Mouse (Mus musculus) limb, embryonic 10.5 days (tissue): ENCODE measurements around the gene Ifnz. TPM values are rescaled to one million over a fixed set of nuclear protein-coding genes. Genes with fewer than 3 reads are reported as not detected.
"Not testable (repeated sequence)": the region's sequence is repeated elsewhere in the genome, so short reads cannot be mapped to it uniquely, and the experiment has no call there.

Source experiments
- DNase-seq: peaks from one replicate; pipeline ENCODE4 v3.0.0-alpha.2; 2017; ENCODE audit warnings: low spot score
- H3K27ac ChIP-seq: fragments of 300-500 bp; sonication (generic); 2 replicates; pipeline ENCODE4 v1.5.1; 2016; ENCODE audit warnings: mild to moderate bottlenecking
- H3K27me3 ChIP-seq: fragments of 300-500 bp; sonication (generic); 2 replicates; pipeline ENCODE4 v1.6.1; 2016; ENCODE audit warnings: low read depth, mild to moderate bottlenecking; ENCODE audit not compliant: poor library complexity, severe bottlenecking
- H3K36me3 ChIP-seq: fragments of 300-500 bp; sonication (generic); 2 replicates; pipeline ENCODE4 v1.6.1; 2016; ENCODE audit warnings: mild to moderate bottlenecking, moderate library complexity
- H3K4me1 ChIP-seq: fragments of 300-500 bp; sonication (generic); 2 replicates; pipeline ENCODE4 v1.6.1; 2016
- H3K4me3 ChIP-seq: fragments of 300-500 bp; sonication (generic); 2 replicates; pipeline ENCODE4 v1.5.1; 2016; ENCODE audit warnings: mild to moderate bottlenecking, moderate library complexity
- H3K9me3 ChIP-seq: fragments of 300-500 bp; sonication (generic); replicated peaks from 2 replicates; pipeline ENCODE4 v1.6.1; 2016; ENCODE audit warnings: mild to moderate bottlenecking
- WGBS: fragments of 180-500 bp; shearing (Covaris S2); methylation state at CpG from one replicate; pipeline ENCODE4 v1.1.7; 2016; 5-methylcytosine and 5-hydroxymethylcytosine counted together
- polyA plus RNA-seq: library from polyadenylated mRNA; unstranded; fragments of >200 nt; fragmentation: Nextera tagmentation; extraction: Ambion mirVana; gene quantifications from 2 replicates; pipeline ENCODE4 v1.2.1, GENCODE M21; 2016

Gene Ifnz
- 0.16 and 0.39 TPM in 2 replicates for polyA plus RNA-seq

DNA sequence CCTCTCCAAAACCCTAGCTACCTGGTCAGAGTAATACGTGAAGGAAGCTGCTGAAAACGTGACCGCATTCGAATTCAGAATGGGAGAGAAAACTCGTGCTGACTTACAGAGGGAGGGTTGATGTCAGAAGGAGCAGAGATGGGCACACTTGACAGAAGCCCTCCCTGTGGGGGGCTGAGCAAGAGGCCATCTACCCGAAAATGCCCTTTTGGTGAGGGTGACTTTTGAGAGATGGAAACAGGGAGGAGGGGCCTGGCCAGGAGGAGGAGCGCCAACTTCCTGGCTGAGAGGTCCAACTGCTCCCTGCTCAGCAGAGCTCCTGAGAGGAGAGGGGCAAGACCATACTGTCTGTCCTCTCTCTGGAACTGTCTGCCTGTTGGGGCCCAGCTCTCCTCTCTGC lies at the start of gene Ifnz:
TSS of gene Ifnz (plus strand) at position 301 of the 400 bp plus-strand sequence.
- H3K4me3 ChIP-seq: peak within 1 kb of the TSS; percentile 31; the same call in 1 of the 2 replicates
- not testable (repeated sequence) for H3K9me3 ChIP-seq, DNase-seq, H3K36me3 ChIP-seq, H3K27me3 ChIP-seq, H3K27ac ChIP-seq, H3K4me1 ChIP-seq
- WGBS: 18% methylated on average over 4 of the region's 7 CpGs

DNA sequence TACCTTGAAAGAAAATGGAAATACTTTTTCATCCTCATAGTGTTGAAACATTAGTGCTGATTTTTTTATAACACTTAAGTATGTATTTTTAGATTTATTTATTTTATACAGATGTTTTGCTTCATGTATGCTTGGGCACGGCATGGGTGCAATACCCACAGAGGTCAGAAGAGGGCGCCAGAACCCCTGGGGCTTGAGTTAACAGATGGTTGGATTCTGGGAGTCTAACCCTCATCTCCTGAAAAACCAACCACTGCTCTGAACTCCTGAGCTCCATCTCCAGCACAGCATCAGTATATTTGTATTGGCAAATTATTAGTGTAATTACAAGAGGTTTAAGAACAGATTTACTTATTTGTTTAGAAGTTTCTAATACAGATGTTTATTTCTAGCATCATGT lies 43.5 kb upstream of the Ifnz start:
- Histone ChIP-seq H3K36me3 (no peaks in the 10 kb centered on the region), H3K4me1 (0 out of 2 replicates have a peak, but pooled peaks cover 3% of the 10 kb centered on the region), H3K27me3 (no peaks in the 10 kb centered on the region), H3K4me3 (no peak overlapping the region), H3K9me3 (no peaks in the 10 kb centered on the region), H3K27ac (no peak overlapping the region)
- 1% methylated on average over 2 of the region's 2 CpGs for WGBS
- DNase-seq: peak; percentile 88

DNA sequence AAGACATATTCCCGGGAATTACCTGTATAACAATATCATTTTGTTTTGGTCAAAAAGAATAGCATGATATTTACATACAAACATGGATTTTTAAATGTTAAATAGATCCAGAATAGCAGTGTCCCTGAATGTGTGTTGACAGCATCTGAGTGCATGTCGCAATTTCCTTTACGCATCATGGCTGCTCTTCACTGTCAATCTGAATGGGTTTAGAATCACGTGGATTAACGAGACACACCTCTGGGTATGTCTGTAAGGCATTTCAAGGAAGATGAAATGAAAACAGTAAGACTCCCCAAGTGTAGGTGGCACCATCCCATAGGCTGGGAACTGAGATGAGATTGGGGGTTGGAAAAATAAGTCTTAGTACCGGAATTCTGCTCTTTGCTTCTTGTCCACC lies 42.9 kb upstream of the Ifnz start:
- DNase-seq: no peak
- Histone ChIP-seq H3K4me3 (no peak overlapping the region), H3K4me1 (0 out of 2 replicates have a peak, but pooled peaks cover 3% of the 10 kb centered on the region), H3K27ac (no peak overlapping the region), H3K36me3 (no peaks in the 10 kb centered on the region), H3K27me3 (no peaks in the 10 kb centered on the region), H3K9me3 (no peaks in the 10 kb centered on the region)
- WGBS: 93% methylated on average over 6 of the region's 6 CpGs

DNA sequence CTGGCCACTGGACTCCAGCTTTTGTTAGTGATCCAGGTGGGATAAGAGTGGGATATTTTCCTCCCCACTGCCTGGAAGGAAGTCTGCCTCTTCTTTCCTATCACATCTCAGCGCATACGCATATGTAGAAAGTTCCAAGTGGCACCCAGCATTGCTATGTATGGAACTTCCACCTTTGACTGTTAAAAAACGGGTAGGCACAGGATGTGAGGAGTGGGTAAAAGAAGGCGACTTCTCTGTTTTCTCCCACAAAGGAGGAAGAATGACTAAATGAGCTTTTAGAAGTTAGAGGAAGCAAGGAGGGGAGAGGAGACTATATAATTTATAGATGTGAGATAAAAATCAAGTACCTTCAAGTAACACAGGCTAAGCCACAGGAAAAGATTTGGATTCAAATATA lies 40.5 kb upstream of the Ifnz start:
- Histone ChIP-seq H3K36me3 (no peaks in the 10 kb centered on the region), H3K4me3 (no peak overlapping the region), H3K27ac (no peak overlapping the region), H3K9me3 (no peaks in the 10 kb centered on the region), H3K4me1 (peaks cover 15% of the 10 kb centered on the region), H3K27me3 (no peaks in the 10 kb centered on the region)
- 90% methylated on average over 4 of the region's 4 CpGs for WGBS
- no peak for DNase-seq

DNA sequence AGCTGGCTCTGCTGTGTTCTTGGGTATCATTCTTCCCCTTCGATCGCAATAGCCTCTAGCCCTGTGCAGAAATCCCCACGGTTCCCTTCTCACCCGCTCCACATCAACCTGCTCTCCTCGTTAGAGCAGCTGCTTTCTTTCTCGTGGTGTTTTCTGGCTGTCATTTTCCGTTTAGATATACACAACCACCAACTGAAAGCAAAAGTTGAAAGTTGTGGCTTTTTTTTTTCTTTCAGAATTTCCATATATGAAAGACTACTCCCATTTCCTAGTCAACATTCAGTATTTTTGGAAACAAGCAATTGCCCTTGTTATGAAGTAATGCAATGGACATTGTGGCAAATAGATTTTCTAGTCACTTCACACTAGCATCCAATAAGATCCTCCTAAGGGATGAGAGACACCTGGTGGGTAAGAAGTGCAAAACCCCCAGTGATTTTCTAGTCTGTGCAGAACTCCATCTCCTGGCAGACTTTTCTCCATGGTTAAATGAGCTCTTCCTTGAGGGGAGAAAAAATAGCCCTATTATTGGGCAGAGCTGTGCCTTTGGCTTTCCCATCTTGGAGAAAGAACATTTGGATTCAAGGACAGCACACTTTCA lies 39.1 kb upstream of the Ifnz start:
- no peak overlapping the region for H3K4me3 ChIP-seq
- H3K27me3 ChIP-seq: no peaks in the 10 kb centered on the region
- no peaks in the 10 kb centered on the region for H3K9me3 ChIP-seq
- DNase-seq: no peak
- H3K27ac ChIP-seq: no peak overlapping the region
- H3K36me3 ChIP-seq: no peaks in the 10 kb centered on the region
- WGBS: 87% methylated on average over 7 of the region's 7 CpGs
- H3K4me1 ChIP-seq: peaks cover 22% of the 10 kb centered on the region

DNA sequence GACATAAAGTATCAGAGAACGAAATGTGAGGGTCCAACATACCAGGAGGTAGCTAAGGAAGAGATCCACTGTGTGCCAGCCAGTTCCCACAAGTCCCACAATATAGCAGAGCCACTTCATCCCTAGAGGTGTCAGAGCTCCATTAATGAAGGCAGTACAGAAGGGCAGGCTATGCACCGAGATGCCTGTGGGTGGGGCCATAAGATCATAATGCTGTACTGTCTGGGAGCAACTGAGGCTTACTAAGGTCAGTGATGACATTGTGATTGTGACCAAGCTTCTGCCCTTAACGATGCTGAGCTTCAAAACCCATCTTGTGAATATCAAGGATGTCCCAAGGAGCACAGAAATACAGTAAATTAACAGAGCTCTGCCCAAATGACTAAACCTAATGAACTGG lies 37.7 kb upstream of the Ifnz start:
- H3K4me1 ChIP-seq: peaks cover 24% of the 10 kb centered on the region
- H3K27me3 ChIP-seq: no peaks in the 10 kb centered on the region
- DNase-seq: no peak
- no peak overlapping the region for H3K27ac ChIP-seq
- H3K9me3 ChIP-seq: no peaks in the 10 kb centered on the region
- 85% methylated on average over 3 of the region's 3 CpGs for whole genome bisulfite sequencing
- H3K36me3 ChIP-seq: no peaks in the 10 kb centered on the region
- no peak overlapping the region for H3K4me3 ChIP-seq

DNA sequence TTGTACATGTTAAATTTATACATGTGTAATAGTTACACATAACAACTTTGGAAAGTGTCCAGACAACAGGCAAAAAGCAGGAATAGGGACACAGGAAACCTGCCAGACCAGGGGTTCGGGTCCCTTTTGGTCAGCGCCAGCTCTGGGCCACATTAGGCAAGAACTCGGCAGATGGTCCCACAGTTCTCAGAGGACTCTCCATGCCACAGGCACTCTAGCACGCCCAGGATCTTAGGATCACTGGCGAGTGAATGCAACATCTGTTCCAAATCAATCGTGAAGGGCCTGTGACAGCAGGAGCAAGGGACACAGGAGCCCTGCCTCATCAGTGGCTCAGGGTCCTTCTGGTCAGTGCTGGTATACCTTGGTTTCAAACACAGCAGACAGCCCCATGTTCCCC lies 32.0 kb upstream of the Ifnz start:
- H3K4me3 ChIP-seq: no peak overlapping the region
- no peaks in the 10 kb centered on the region for H3K9me3 ChIP-seq
- peaks cover 27% of the 10 kb centered on the region for H3K4me1 ChIP-seq
- 43% methylated on average over 6 of the region's 6 CpGs for WGBS
- H3K27me3 ChIP-seq: no peaks in the 10 kb centered on the region
- H3K36me3 ChIP-seq: no peaks in the 10 kb centered on the region
- no peak for DNase-seq
- H3K27ac ChIP-seq: no peak overlapping the region

DNA sequence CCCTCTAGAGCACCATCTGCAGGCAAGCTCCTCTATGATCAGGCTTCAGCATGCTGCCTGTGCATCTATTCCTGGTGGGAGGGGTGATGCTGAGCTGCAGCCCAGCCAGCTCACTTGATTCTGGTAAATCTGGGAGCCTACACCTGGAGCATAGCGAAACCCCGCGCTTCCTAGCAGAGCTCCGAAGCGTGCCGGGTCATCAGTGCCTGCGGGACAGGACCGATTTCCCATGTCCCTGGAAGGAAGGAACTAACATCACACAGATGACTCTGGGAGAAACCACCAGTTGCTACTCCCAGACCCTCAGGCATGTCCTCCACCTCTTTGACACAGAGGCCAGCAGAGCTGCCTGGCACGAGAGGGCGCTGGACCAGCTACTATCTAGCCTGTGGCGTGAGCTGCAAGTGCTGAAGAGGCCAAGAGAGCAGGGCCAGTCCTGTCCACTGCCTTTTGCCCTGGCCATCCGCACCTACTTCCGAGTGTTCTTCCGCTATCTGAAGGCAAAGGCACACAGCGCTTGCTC lies 27.1 kb upstream of the Ifnz start, which contains the start of gene Gm13271:
TSS of gene Gm13271 (plus strand) at position 51 of the 523 bp plus-strand sequence.
- not testable (repeated sequence) for H3K36me3 ChIP-seq
- WGBS: 72% methylated on average over 15 of the region's 15 CpGs

DNA sequence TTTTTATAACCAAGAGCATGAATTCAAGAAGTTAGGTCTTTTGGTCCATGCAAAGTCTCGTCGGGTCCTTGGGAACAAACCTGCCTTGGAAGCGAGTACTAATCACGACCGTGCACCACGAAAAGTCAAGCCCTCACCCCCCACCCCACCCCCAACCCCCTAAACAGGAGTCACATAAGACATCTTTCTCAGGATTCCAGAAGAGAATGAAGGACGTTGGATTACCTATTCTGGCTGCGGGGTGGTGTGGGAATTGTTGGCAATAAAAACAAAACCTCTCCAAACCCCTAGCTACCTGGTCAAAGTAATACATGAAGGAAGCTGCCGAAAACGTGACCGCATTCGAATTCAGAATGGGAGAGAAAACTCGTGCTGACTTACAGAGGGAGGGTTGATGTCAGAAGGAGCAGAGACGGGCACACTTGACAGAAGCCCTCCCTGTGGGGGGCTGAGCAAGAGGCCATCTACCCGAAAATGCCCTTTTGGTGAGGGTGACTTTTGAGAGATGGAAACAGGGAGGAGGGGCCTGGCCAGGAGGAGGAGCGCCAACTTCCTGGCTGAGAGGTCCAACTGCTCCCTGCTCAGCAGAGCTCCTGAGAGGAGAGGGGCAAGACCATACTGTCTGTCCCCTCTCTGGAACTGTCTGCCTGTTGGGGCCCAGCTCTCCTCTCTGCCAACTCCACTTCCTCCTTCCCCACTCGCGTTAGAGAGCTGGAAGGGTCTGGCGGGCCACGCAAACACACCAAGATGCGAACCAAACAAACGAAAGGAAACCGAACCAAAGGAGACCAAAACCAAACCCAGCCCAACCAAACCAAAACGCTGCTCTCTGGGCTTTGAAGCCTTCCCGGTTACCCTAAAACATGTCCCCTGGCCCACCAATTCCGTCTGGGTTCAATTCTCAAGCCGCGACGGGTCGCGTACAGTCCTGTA lies 25.1 kb upstream of the Ifnz start:
- H3K9me3 ChIP-seq, H3K27me3 ChIP-seq, H3K4me1 ChIP-seq, H3K36me3 ChIP-seq: not testable (repeated sequence)
- whole genome bisulfite sequencing: 14% methylated on average over 29 of the region's 31 CpGs
- Histone ChIP-seq H3K4me3 (peak overlapping the region; percentile 56), H3K27ac (peak overlapping the region; percentile 81)
- DNase-seq: peak; percentile 61

More for the DNA sequence above, 27.1 kb upstream of the Ifnz start, which contains the start of gene Gm13271:
- not testable (repeated sequence) for DNase-seq, H3K27me3 ChIP-seq, H3K4me3 ChIP-seq, H3K9me3 ChIP-seq, H3K27ac ChIP-seq, H3K4me1 ChIP-seq

DNA sequence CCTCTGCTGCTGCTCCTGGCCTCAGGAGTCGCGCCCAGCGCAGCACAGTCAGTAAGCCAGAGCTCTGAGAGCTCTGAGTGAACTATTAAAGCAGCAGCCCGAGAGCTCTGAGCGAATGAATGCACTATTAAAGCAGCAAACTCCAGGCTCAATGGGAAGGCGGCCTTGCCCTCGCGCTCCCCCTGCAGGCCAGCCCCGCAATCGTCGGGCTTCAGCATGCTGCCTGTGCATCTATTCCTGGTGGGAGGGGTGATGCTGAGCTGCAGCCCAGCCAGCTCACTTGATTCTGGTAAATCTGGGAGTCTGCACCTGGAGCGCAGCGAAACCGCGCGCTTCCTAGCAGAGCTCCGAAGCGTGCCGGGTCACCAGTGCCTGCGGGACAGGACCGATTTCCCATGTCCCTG lies 24.3 kb upstream of the Ifnz start:
- H3K36me3 ChIP-seq: not testable (repeated sequence)
- H3K27ac ChIP-seq: peak overlapping the region; percentile 81
- WGBS: under 1% methylated on average over 21 of the region's 21 CpGs

DNA sequence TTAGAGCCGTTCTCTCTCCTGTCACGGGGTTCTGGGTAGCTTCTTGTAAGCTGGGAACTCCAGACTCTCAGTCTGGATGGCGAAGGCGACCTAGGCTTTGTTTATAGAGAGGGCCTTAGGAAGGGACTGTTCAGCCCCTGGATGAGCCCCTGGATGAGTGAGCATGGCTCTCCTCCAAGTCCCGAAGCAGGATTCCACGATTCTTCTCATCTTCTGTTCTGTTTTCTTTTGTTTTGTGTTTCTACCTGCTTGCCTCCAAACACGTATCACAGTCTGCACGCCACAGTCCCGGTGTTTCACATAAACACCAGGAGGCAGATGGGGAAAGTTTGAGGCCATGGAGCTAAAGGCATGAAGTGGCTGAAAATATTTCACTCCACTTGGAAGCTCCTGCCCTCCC lies 23.2 kb upstream of the Ifnz start:
- not testable (repeated sequence) for DNase-seq, H3K27me3 ChIP-seq, H3K27ac ChIP-seq, H3K9me3 ChIP-seq, H3K4me3 ChIP-seq, H3K4me1 ChIP-seq, H3K36me3 ChIP-seq
- WGBS: 88% methylated on average over 9 of the region's 9 CpGs

More for the DNA sequence above, 24.3 kb upstream of the Ifnz start:
- peak overlapping the region; percentile 56 for H3K4me3 ChIP-seq
- not testable (repeated sequence) for H3K9me3 ChIP-seq, H3K4me1 ChIP-seq, H3K27me3 ChIP-seq
- DNase-seq: peak; percentile 80

DNA sequence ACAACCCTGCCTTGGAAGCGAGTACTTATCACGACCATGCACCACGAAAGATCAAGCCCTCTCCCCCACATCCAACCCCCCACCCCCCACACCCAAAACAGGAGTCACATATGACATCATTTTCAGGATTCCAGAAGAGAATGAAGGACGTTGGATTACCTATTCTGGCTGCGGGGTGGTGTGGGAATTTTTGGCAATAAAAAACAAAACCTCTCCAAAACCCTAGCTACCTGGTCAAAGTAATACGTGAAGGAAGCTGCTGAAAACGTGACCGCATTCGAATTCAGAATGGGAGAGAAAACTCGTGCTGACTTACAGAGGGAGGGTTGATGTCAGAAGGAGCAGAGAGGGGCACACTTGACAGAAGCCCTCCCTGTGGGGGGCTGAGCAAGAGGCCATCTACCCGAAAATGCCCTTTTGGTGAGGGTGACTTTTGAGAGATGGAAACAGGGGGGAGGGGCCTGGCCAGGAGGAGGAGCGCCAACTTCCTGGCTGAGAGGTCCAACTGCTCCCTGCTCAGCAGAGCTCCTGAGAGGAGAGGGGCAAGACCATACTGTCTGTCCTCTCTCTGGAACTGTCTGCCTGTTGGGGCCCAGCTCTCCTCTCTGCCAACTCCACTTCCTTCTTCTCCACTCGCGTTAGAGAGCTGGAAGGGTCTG lies 22.2 kb upstream of the Ifnz start, which contains the start of gene Gm13283:
TSS of gene Gm13283 (plus strand) at position 510 of the 659 bp plus-strand sequence.
- DNase-seq, H3K9me3 ChIP-seq, H3K4me1 ChIP-seq, H3K27me3 ChIP-seq, H3K36me3 ChIP-seq: not testable (repeated sequence)
- Histone ChIP-seq H3K27ac (peak within 1 kb of the TSS; percentile 62; the same call in 1 of the 2 replicates), H3K4me3 (peak within 1 kb of the TSS; percentile 40)
- WGBS: 23% methylated on average over 10 of the region's 14 CpGs
